In genomic region chr17:70866029-70866428, GRCm38 (mm10) we compare ENCODE assay signal across 24 mouse cellular contexts.
"Had no signal": no experiment of that assay in that cellular context is flagged by ENCODE, and none has a peak within 500 bp of the region (broad histone marks: within the 10 kb centered on the region; RNA-seq: fewer than 3 reads in every experiment).

No protein-coding gene starts in this region.

- H3K9me3 ChIP-seq: heart, embryonic 10.5 days; heart, embryonic 12.5 days; hindbrain, embryonic 12.5 days; intestine, embryonic 15.5 days; limb, embryonic 13.5 days; limb, embryonic 15.5 days; liver, embryonic 12.5 days had no signal

- H3K4me3 ChIP-seq: gastrocnemius, adult 2 months; heart, embryonic 10.5 days; heart, embryonic 12.5 days; hindbrain, embryonic 12.5 days; intestine, embryonic 15.5 days; layer of hippocampus, adult 2 months; left cerebral cortex, adult 2 months; limb, embryonic 13.5 days; limb, embryonic 15.5 days; liver, embryonic 12.5 days had no signal

- H3K4me1 ChIP-seq: heart, embryonic 10.5 days; heart, embryonic 12.5 days; hindbrain, embryonic 12.5 days; limb, embryonic 13.5 days; limb, embryonic 15.5 days; liver, embryonic 12.5 days had no signal

- H3K36me3 ChIP-seq: heart, embryonic 10.5 days; hindbrain, embryonic 12.5 days; intestine, embryonic 15.5 days; limb, embryonic 13.5 days; limb, embryonic 15.5 days; liver, embryonic 12.5 days had no signal

- H3K4me2 ChIP-seq: heart, embryonic 12.5 days; hindbrain, embryonic 12.5 days; hindbrain, embryonic 14.5 days; intestine, embryonic 15.5 days; limb, embryonic 13.5 days; limb, embryonic 15.5 days; liver, embryonic 12.5 days had no signal

- H3K9ac ChIP-seq: heart, embryonic 12.5 days; hindbrain, embryonic 12.5 days; hindbrain, embryonic 14.5 days; intestine, embryonic 15.5 days; limb, embryonic 13.5 days; limb, embryonic 15.5 days; liver, embryonic 12.5 days had no signal

- ATAC-seq: hindbrain, embryonic 16.5 days; inflammation-experienced regulatory T-cells, adult 6 months; liver, embryonic 12.5 days had no signal

- DNase-seq: gastrocnemius, adult 2 months; gastrocnemius, postnatal 10 days; gastrocnemius, postnatal 25 days; heart, adult 18-20 months; heart, postnatal 10 days; heart, postnatal 36 days; kidney, adult 18-20 months; kidney, adult 8-10 months; kidney, postnatal 10 days; kidney, postnatal 25 days; kidney, postnatal 4 days; left cerebral cortex, postnatal 4 days had no signal

- H3K27ac ChIP-seq: gastrocnemius, adult 2 months; heart, embryonic 10.5 days; hindbrain, embryonic 12.5 days; hindbrain, embryonic 14.5 days; intestine, embryonic 15.5 days; layer of hippocampus, adult 2 months; left cerebral cortex, adult 2 months; limb, embryonic 13.5 days; limb, embryonic 15.5 days; liver, embryonic 12.5 days had no signal

- H3K27me3 ChIP-seq: heart, embryonic 12.5 days; hindbrain, embryonic 12.5 days; intestine, embryonic 15.5 days; limb, embryonic 13.5 days; limb, embryonic 15.5 days; liver, embryonic 12.5 days had no signal
